Mouse (Mus musculus) erythroblast, embryonic 14.5 days (primary cell): ENCODE results near the gene Gnrhr.

Experiments
- GATA1 ChIP-seq: IDR thresholded peaks from 2 replicates; pipeline ENCODE4 v1.6.1; 2012; ENCODE audit warnings: low read length, inconsistent platforms, mixed read lengths
- TAL1 ChIP-seq: IDR thresholded peaks from 3 replicates; pipeline ENCODE4 v1.6.1; 2012; ENCODE audit warnings: low read length, inconsistent platforms, mixed read lengths

GRCm38 (mm10) chr5:86246559-86246958 lies 48.9 kb upstream of the Gnrhr start:
- TF ChIP-seq TAL1 (no peak), GATA1 (no peak)
